Mouse (Mus musculus): Measurements from ENCODE around the gene Dnpep.

Dnpep gene

GRCm38 (mm10) chr1:75331271-75331670 lies 13.5 kb upstream of the Dnpep start:
- no peak for DNase-seq (ENCODE audit: low read depth, low spot score)

GRCm38 (mm10) chr1:75327461-75327860 lies 9.7 kb upstream of the Dnpep start:
- DNase-seq (ENCODE audit: low read depth, low spot score), result no peak

- DNase-seq (ENCODE audit: low read depth, low spot score), result no peak
Observed at GRCm38 (mm10) chr1:75319166-75319565, 1.4 kb upstream of the Dnpep start.

GRCm38 (mm10) chr1:75318736-75319135 lies 946 bp upstream of the Dnpep start:
- no peak for DNase-seq (ENCODE audit: low read depth, low spot score)

- no peak for DNase-seq (ENCODE audit: low read depth, low spot score)
Observed at GRCm38 (mm10) chr1:75318301-75318700, 511 bp upstream of the Dnpep start.

DNA sequence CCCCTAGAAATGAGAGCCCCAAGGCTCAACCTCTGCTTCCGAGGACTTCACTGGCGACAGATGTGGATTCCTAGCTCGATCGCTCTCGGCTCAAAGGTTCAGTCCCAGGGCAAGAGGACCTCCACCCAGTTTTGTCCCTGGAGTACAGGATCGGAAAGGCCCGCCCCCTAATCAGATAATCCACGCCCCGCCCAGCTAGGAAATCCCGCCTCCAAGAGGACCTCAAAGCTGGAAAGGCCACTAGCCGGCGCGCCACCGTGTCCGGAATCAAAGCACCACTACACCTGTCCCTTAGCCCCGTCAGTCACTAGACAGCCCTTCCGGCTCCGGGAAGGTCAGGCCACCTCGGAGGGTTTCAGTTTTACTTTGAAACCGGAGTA lies 939 bp downstream of the Dnpep start:
- no peak for DNase-seq (ENCODE audit: low read depth, low spot score)

DNA sequence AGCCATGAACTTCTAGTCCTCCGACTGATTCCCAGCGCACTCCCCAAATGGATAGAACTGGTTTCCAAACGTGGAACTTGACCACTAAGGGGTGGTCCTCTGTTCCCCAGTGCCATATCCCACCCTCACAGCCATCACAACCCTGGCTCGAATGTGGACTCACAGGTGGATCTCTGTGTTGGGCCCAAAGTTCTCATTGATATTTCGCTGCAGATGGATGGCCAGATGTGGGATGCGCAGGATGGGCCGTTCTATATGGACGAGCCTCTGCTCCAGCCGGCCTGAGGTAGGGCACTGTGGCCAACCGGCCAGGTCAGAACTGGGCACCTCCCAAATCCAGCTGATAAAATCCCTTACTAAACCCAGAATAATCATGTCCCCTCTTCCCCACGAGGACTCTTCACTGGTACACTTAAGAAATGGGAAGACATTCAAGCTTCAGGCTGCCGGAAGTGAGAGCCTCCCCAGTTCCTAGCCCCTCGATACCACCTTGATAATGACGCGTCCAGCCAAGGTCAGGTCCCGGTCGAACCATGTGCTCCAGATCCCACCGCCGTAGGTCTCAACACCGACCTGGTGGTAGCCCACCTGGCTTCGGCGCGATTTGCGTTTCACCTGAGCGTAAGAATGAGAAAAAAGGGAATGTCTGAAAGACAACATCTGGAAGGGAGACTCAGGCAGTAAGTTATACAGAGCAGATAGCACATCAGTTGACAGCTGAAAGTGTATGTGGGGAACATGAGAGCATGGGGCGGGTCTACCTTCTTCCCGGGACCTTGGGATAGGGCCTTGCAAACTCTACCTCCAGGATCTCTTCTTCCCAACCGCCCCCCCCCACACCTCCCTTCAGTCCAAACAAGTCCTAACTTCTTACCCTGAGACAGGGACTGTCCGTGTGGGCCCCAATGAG lies 2.1 kb downstream of the Dnpep start:
- peak; percentile 17 for DNase-seq (ENCODE audit: low read depth, low spot score)

DNA sequence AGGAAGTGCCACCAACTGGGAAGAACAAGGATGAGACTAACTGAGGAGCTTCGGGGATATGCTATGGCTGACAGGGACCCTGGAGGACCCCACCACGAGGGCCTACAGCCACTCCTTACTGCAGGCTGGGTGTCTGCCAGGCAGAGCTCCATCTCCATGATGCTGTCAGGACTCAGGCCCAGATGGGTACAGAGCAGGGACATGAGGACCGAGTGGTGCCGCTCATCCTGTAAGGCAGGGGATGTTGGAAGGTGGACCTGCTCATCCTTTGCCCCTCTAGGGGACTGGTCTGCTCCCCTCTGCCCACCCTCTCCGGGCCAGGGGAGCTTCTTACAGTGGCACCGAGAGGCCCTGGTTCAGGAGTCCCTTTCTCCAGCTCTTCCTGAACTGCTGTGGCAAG lies 2.8 kb downstream of the Dnpep start:
- DNase-seq (ENCODE audit: low read depth, low spot score), result peak; percentile 7

GRCm38 (mm10) chr1:75311694-75312093 lies 6.1 kb downstream of the Dnpep start:
- DNase-seq (ENCODE audit: low read depth, low spot score), result no peak

DNA sequence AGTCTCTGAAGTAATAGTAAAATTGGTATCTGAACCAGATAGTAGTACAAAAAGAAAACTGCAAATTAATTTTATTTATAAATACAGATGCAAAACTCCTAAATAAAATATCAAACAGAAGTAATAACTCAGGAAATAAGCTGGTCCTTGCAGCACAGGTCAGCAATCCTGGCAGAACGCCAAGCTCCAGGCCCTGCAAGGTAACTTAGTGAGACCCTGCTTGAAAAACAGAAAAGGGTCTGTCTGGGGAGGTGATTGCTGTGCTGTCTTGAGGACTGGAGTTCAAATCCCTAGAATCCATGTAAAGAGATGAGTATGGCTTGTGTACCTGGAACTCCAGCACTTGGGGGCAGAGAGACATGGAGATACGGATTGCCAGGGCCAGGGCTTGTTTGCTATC lies 13.1 kb downstream of the Dnpep start:
- no peak for DNase-seq (ENCODE audit: low read depth, low spot score)

- no peak for DNase-seq (ENCODE audit: low read depth, low spot score)
Observed at GRCm38 (mm10) chr1:75294294-75294693, 23.5 kb downstream of the Dnpep start.

- no peak for DNase-seq (ENCODE audit: low read depth, low spot score)
Observed at GRCm38 (mm10) chr1:75293331-75293701, 24.5 kb downstream of the Dnpep start.

- DNase-seq (ENCODE audit: low read depth, low spot score), result no peak
Observed at GRCm38 (mm10) chr1:75292476-75293330, 25.1 kb downstream of the Dnpep start.

DNA sequence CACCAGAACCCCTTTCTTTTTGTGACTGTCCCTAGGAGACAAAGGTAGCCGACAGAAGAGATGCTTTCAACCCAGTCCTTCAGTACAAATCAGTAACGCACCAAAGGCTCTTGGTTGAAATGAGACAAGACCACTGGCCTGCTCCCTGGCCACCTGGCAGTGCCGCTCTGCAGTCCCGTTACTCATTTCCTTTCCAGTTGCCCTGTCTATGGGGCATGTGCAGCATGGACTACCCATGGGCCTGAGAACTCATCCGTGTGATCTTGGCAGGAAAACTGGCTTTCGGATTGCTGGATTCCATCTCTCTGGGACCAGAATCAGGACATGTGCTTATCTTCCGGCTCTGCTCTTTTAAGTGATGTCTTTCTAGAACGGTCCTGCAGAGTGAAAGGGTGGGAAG lies 26.5 kb downstream of the Dnpep start:
- no peak for DNase-seq (ENCODE audit: low read depth, low spot score)

- DNase-seq (ENCODE audit: low read depth, low spot score), result peak; percentile 19
Observed at GRCm38 (mm10) chr1:75290582-75290981, 27.2 kb downstream of the Dnpep start.

GRCm38 (mm10) chr1:75289888-75290431 lies 27.8 kb downstream of the Dnpep start:
- DNase-seq (ENCODE audit: low read depth, low spot score), result no peak

GRCm38 (mm10) chr1:75289376-75289775 lies 28.4 kb downstream of the Dnpep start:
- no peak for DNase-seq (ENCODE audit: low read depth, low spot score)

DNA sequence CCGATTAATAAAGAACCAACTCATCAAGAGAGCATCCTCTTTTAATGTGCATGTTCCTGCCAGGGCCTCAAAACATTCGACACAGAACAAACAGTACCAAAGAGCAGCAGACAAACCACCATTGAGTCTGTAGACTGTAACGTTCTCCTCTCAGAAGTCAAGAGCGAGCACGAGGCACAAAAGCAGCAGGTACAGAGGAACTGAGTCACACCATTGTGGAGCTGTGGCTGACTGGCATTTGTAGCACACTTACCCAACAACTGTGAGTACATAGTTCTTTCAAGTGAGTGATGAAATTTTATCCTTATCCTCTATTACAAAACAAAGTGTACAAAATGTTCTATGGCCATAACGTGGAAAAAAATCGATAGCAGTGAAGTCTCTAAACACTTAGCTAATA lies 32.9 kb downstream of the Dnpep start:
- DNase-seq (ENCODE audit: low read depth, low spot score), result no peak

GRCm38 (mm10) chr1:75283017-75283416 lies 34.8 kb downstream of the Dnpep start:
- DNase-seq (ENCODE audit: low read depth, low spot score), result no peak

- no peak for DNase-seq (ENCODE audit: low read depth, low spot score)
Observed at GRCm38 (mm10) chr1:75278228-75278627, 39.6 kb downstream of the Dnpep start, which contains the start of gene Resp18. Gene Resp18, minus strand, starts transcription at chr1:75278415.

GRCm38 (mm10) chr1:75277195-75278188 lies 40.3 kb downstream of the Dnpep start:
- DNase-seq (ENCODE audit: low read depth, low spot score), result peak; percentile 33

Data from CD4-positive, CD25-positive, alpha-beta regulatory T cell, adult 2 months (primary cell).